Comparison of ENCODE assay signal across 18 mouse cellular contexts in genomic region chr8:67632290-67632689, GRCm38 (mm10).
A peak's percentile ranks its signal among the peaks of the same experiment; 100 is the strongest.
DNase-seq lines count a peak whose midpoint lies in the region; ATAC-seq and TF ChIP-seq lines count a peak whose summit lies in the region.
"Had no signal": no experiment of that assay in that cellular context is flagged by ENCODE, and none has a peak within 500 bp of the region (broad histone marks: within the 10 kb centered on the region; RNA-seq: fewer than 3 reads in every experiment).

No protein-coding gene starts in this region.

- 69% methylated on average over 6 of the region's 6 CpGs for WGBS in midbrain, postnatal 0 days

- no peak overlapping the region for H3K9ac ChIP-seq in midbrain, postnatal 0 days (replicated peaks; ENCODE audit: low read length, poor library complexity, severe bottlenecking)
- H3K9ac ChIP-seq: intestine, embryonic 15.5 days had no signal

- H3K27me3 ChIP-seq in midbrain, postnatal 0 days (ENCODE audit: insufficient read depth, low read length) = no peaks in the 10 kb centered on the region
- H3K27me3 ChIP-seq: intestine, embryonic 15.5 days had no signal

- H3K36me3 ChIP-seq in midbrain, postnatal 0 days (ENCODE audit: insufficient read depth, low read length) = no peaks in the 10 kb centered on the region
- H3K36me3 ChIP-seq: hindbrain, embryonic 10.5 days; intestine, embryonic 15.5 days; limb, embryonic 10.5 days had no signal

- H3K4me2 ChIP-seq in midbrain, postnatal 0 days (ENCODE audit: low read depth, low read length, poor library complexity, severe bottlenecking) = no peak overlapping the region
- H3K4me2 ChIP-seq: intestine, embryonic 15.5 days; liver, embryonic 11.5 days had no signal

- H3K9me3 ChIP-seq in midbrain, postnatal 0 days (ENCODE audit: low read length) = no peaks in the 10 kb centered on the region
- H3K9me3 ChIP-seq: hindbrain, embryonic 10.5 days; intestine, embryonic 15.5 days; limb, embryonic 10.5 days had no signal

- no peak for DNase-seq in frontal cortex, postnatal 25 days (ENCODE audit: low spot score in 2 of 2)
- DNase-seq in left cerebral cortex, postnatal 10 days (ENCODE audit: extremely low spot score in 1 of 2, low spot score in 2 of 2) = peak; percentile 4 to 17
- DNase-seq in left cerebral cortex, postnatal 4 days = no peak
- no peak for DNase-seq in midbrain, postnatal 0 days (ENCODE audit: low spot score)
- no peak for DNase-seq in adrenal gland, postnatal 10 days
- DNase-seq: adrenal gland, postnatal 14 days; cerebellum, adult 9-11 months; gastrocnemius, postnatal 14 days; lung, adult 2 months; lung, postnatal 36 days; thymus, postnatal 4 days had no signal

- H3K4me1 ChIP-seq in cortical plate, adult 2 months (ENCODE audit: control insufficient read depth, insufficient read depth, low read length) = peaks cover 7% of the 10 kb centered on the region; the same call in 1 of the 2 replicates
- H3K4me1 ChIP-seq in midbrain, postnatal 0 days (ENCODE audit: insufficient read depth, low read length) = no peaks in the 10 kb centered on the region
- H3K4me1 ChIP-seq: hindbrain, embryonic 10.5 days; intestine, embryonic 15.5 days; limb, embryonic 10.5 days had no signal

- intact Hi-C loops in left cerebral cortex, postnatal 10 days (cut with DNase I) = no loop called here
- intact Hi-C loops in left cerebral cortex, postnatal 4 days (cut with DNase I) = no loop called here

- peak; percentile 66 for ATAC-seq in frontal cortex, adult (ENCODE audit: low TSS enrichment)
- peak; percentile 34; the same call in 1 of the 2 replicates for ATAC-seq in midbrain, postnatal 0 days (ENCODE audit: low FRiP score)
- ATAC-seq: forebrain, embryonic 14.5 days; intestine, embryonic 15.5 days had no signal

- TF ChIP-seq CTCF in cortical plate, adult 2 months (IDR thresholded peaks at IDR 0.05; ENCODE audit: extremely low read depth, insufficient read depth, low read length) = no peak
- no peak for TF ChIP-seq CTCF in midbrain, postnatal 0 days (IDR thresholded peaks at IDR 0.05)

- peak overlapping the region; percentile 79; the same call in 1 of the 2 replicates for H3K27ac ChIP-seq in cortical plate, adult 2 months (ENCODE audit: insufficient read depth, low read length)
- no peak overlapping the region for H3K27ac ChIP-seq in midbrain, postnatal 0 days (ENCODE audit: low read depth, low read length)
- H3K27ac ChIP-seq: hindbrain, embryonic 10.5 days; intestine, embryonic 15.5 days; limb, embryonic 10.5 days had no signal

- TF ChIP-seq POLR2A in cortical plate, adult 2 months (IDR thresholded peaks at IDR 0.05; ENCODE audit: extremely low read depth, insufficient read depth, low read length) = no peak

- H3K4me3 ChIP-seq in cortical plate, adult 2 months (ENCODE audit: insufficient read depth, low read length) = no peak overlapping the region
- H3K4me3 ChIP-seq in midbrain, postnatal 0 days (ENCODE audit: low read depth, low read length) = no peak overlapping the region
- H3K4me3 ChIP-seq: hindbrain, embryonic 10.5 days; intestine, embryonic 15.5 days; limb, embryonic 10.5 days had no signal

Comparison
In these comparisons a context has a peak if more than half of its experiments do, and no peak if none do; other contexts are left out.
1. DNase-seq: peak in left cerebral cortex, postnatal 10 days (2 of 2); none in frontal cortex, postnatal 25 days (0 of 2), left cerebral cortex, postnatal 4 days (single experiment), midbrain, postnatal 0 days (single experiment) and adrenal gland, postnatal 10 days (single experiment).